ENCODE assay signal across 8 mouse cellular contexts in the genomic region with DNA sequence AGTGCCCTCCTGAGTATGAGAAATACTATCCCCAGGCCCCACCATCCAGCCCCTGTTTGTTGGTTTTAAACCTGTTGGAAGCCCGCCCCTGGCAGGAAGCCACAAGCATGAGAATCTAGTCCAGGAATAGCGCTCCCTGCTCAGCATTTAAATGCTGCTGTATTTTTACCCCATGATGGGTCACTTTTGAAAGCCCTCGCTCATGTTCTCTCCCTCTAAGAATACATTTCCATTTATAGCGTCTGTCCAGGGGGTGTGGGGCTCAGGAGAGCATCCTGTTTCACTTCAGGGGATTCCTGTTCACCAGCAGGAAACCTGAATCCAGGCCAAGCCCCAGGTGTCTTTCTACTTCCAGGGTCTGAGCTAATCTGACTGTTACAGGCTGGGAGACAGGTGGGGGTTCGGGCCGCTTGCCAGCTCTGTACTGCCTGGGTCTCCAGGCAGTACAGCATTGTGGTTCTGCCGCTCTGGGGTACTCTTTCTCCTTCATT. TPM values are rescaled to one million over a fixed set of nuclear protein-coding genes. Genes with fewer than 3 reads are reported as not detected.
DNase-seq lines count a peak whose midpoint lies in the region; ATAC-seq and TF ChIP-seq lines count a peak whose summit lies in the region.

No protein-coding gene starts in this region.

- no peak overlapping the region for H3K4me2 ChIP-seq in hindbrain, postnatal 0 days (ENCODE audit: low read depth, low read length)
- H3K4me2 ChIP-seq in limb, embryonic 15.5 days = no peak overlapping the region

- no peak for TF ChIP-seq CTCF in hindbrain, postnatal 0 days (IDR thresholded peaks at IDR 0.05; ENCODE audit: low read depth)

- H3K4me3 ChIP-seq in hindbrain, postnatal 0 days (ENCODE audit: low read length) = no peak overlapping the region
- H3K4me3 ChIP-seq in limb, embryonic 15.5 days = no peak overlapping the region

- no peaks in the 10 kb centered on the region for H3K36me3 ChIP-seq in hindbrain, postnatal 0 days (ENCODE audit: insufficient read depth, low read length)
- H3K36me3 ChIP-seq in limb, embryonic 15.5 days = no peaks in the 10 kb centered on the region

- H3K9ac ChIP-seq in hindbrain, postnatal 0 days (replicated peaks; ENCODE audit: low read length) = 0 out of 2 replicates have a peak overlapping the region, but pooled peaks have one; percentile 3
- no peak overlapping the region for H3K9ac ChIP-seq in limb, embryonic 15.5 days

- H3K4me1 ChIP-seq in hindbrain, postnatal 0 days (ENCODE audit: insufficient read depth, low read length) = peaks cover 20% of the 10 kb centered on the region
- peaks cover 56% of the 10 kb centered on the region for H3K4me1 ChIP-seq in limb, embryonic 15.5 days

- H3K9me3 ChIP-seq in hindbrain, postnatal 0 days (ENCODE audit: low read length) = no peaks in the 10 kb centered on the region
- H3K9me3 ChIP-seq in limb, embryonic 15.5 days = no peaks in the 10 kb centered on the region

- DNase-seq in kidney, adult 18-20 months = peak; percentile 75
- no peak for DNase-seq in kidney, adult 11 months
- DNase-seq in cerebellum, adult 18-20 months = peak; percentile 88 to 91
- peak; percentile 86 to 89 for DNase-seq in gastrocnemius, adult 8-10 months (ENCODE audit: low spot score in 2 of 2)
- DNase-seq in hindbrain, postnatal 0 days (ENCODE audit: low spot score) = peak; percentile 73
- peak; percentile 66 for DNase-seq in right cerebral cortex, postnatal 25 days
- DNase-seq in urinary bladder, postnatal 10 days (ENCODE audit: low spot score) = no peak

- no peaks in the 10 kb centered on the region for H3K27me3 ChIP-seq in hindbrain, postnatal 0 days (ENCODE audit: insufficient read depth, low read length)
- H3K27me3 ChIP-seq in limb, embryonic 15.5 days = no peaks in the 10 kb centered on the region

- peak overlapping the region; percentile 67 for H3K27ac ChIP-seq in hindbrain, postnatal 0 days
- peak overlapping the region; percentile 76 for H3K27ac ChIP-seq in limb, embryonic 15.5 days

- peak; percentile 56; the same call in 1 of the 2 replicates for ATAC-seq in hindbrain, postnatal 0 days
- peak; percentile 59 for ATAC-seq in limb, embryonic 15.5 days (ENCODE audit: insufficient number of reproducible peaks, low FRiP score, low TSS enrichment, low read depth)

- WGBS in hindbrain, postnatal 0 days = 23% methylated on average over 7 of the region's 7 CpGs
- WGBS in limb, embryonic 15.5 days = 32% methylated on average over 7 of the region's 7 CpGs

RNA-seq across cellular contexts. Expression of a gene that starts 34.3 kb away (rescaled TPM):
- 10 to 100 TPM; 49.6 to 99.2 (median 59.4) TPM for total RNA-seq in gastrocnemius, adult 8-10 months (2022)
- 50.5 and 51.4 TPM in 2 replicates for total RNA-seq in hindbrain, postnatal 0 days (2014; rRNA removed)
- 25.3 and 27.0 TPM in 2 replicates for polyA plus RNA-seq in hindbrain, postnatal 0 days (2015; fragmentation: Nextera tagmentation; extraction: Ambion mirVana)
- 27.3 and 32.5 TPM in 2 replicates for polyA plus RNA-seq in limb, embryonic 15.5 days (2015; fragmentation: Nextera tagmentation; extraction: Ambion mirVana)

RNA-seq across cellular contexts. Expression of a gene that starts 34.9 kb away (rescaled TPM):
- 10 to 100 TPM; 42.1 to 62.2 (median 50.9) TPM for total RNA-seq in gastrocnemius, adult 8-10 months (2022)
- total RNA-seq in hindbrain, postnatal 0 days (2014; rRNA removed) = 235 and 250 TPM in 2 replicates
- 81.2 and 93.5 TPM in 2 replicates for polyA plus RNA-seq in hindbrain, postnatal 0 days (2015; fragmentation: Nextera tagmentation; extraction: Ambion mirVana)
- polyA plus RNA-seq in limb, embryonic 15.5 days (2015; fragmentation: Nextera tagmentation; extraction: Ambion mirVana) = 122 and 130 TPM in 2 replicates

Comparison
In these comparisons a context has a peak if more than half of its experiments do, and no peak if none do; other contexts are left out.
1. DNase-seq: peak in kidney, adult 18-20 months (single experiment), cerebellum, adult 18-20 months (2 of 2), gastrocnemius, adult 8-10 months (2 of 2), hindbrain, postnatal 0 days (single experiment) and right cerebral cortex, postnatal 25 days (single experiment); none in kidney, adult 11 months (single experiment) and urinary bladder, postnatal 10 days (single experiment).